Mouse (Mus musculus) liver, adult 2 months (tissue): Measurements from ENCODE around the gene Nfe2l3. TPM values are rescaled to one million over a fixed set of nuclear protein-coding genes. Genes with fewer than 3 reads are reported as not detected.
"Not testable (repeated sequence)": the region's sequence is repeated elsewhere in the genome, so short reads cannot be mapped to it uniquely, and the experiment has no call there.

Source experiments
- DNase-seq: peaks from one replicate; pipeline ENCODE4 v3.0.0-alpha.2; 2011; ENCODE audit warnings: low read depth, low spot score; ENCODE audit errors: extremely low read depth
- H3K27ac ChIP-seq: fragments of 200-500 bp; replicated peaks from 2 replicates; pipeline ENCODE4 v1.5.1; 2012; ENCODE audit warnings: low read depth, mild to moderate bottlenecking, control low read depth, inconsistent platforms, low read length; ENCODE audit not compliant: insufficient read depth
- H3K27me3 ChIP-seq: fragments of 200-500 bp; 2 replicates; pipeline ENCODE4 v1.6.1; 2012; ENCODE audit warnings: mild to moderate bottlenecking, moderate library complexity, low read length, inconsistent platforms; ENCODE audit not compliant: control insufficient read depth, insufficient read depth
- H3K36me3 ChIP-seq: fragments of 200-500 bp; 2 replicates; pipeline ENCODE4 v1.6.1; 2012; ENCODE audit warnings: low read length, inconsistent platforms; ENCODE audit not compliant: control insufficient read depth, insufficient read depth
- H3K4me1 ChIP-seq: fragments of 200-500 bp; 2 replicates; pipeline ENCODE4 v1.6.1; 2011; ENCODE audit warnings: low read length; ENCODE audit not compliant: control insufficient read depth, insufficient read depth
- H3K4me3 ChIP-seq: fragments of 200-500 bp; 2 replicates; pipeline ENCODE4 v1.5.1; 2011; ENCODE audit warnings: low read depth, mild to moderate bottlenecking, control low read depth, low read length, moderate library complexity; ENCODE audit not compliant: insufficient read depth
- H3K79me2 ChIP-seq: fragments of 200-500 bp; 2 replicates; pipeline ENCODE4 v1.6.1; 2012; ENCODE audit warnings: inconsistent platforms, mild to moderate bottlenecking, low read length, moderate library complexity; ENCODE audit not compliant: control insufficient read depth, insufficient read depth
- H3K9ac ChIP-seq: fragments of 200-500 bp; 2 replicates; pipeline ENCODE4 v1.6.1; 2012; ENCODE audit warnings: low read depth, mild to moderate bottlenecking, control low read depth, inconsistent platforms, low read length
- CTCF ChIP-seq: fragments of 200-500 bp; IDR thresholded peaks from 2 replicates; pipeline ENCODE4 v1.5.1; 2011; ENCODE audit warnings: low read depth, low read length, control low read depth
- POLR2A ChIP-seq: fragments of 200-500 bp; IDR thresholded peaks from 2 replicates; pipeline ENCODE4 v1.6.1; 2011; ENCODE audit warnings: low read length, control low read depth; ENCODE audit not compliant: insufficient read depth; ENCODE audit errors: extremely low read depth
- WGBS: fragments of 180-500 bp; shearing (Covaris S2); methylation state at CpG from one replicate; pipeline ENCODE4 v1.1.7; 2018; 5-methylcytosine and 5-hydroxymethylcytosine counted together
- polyA plus RNA-seq: library from polyadenylated mRNA; depleted of rRNA; stranded (reverse); fragments of >200 nt; gene quantifications from 2 replicates; pipeline ENCODE4 v1.2.3, GENCODE M21; 2012; rRNA removed
- total RNA-seq: library from RNA; depleted of rRNA; stranded (reverse); fragments of >200 nt; gene quantifications from 2 replicates; pipeline ENCODE4 v1.2.3, GENCODE M21; 2014; rRNA removed

Gene Nfe2l3
- total RNA-seq (0.18 and 0.81 TPM in 2 replicates), polyA plus RNA-seq (0.04 and 0.33 TPM in 2 replicates)

DNA sequence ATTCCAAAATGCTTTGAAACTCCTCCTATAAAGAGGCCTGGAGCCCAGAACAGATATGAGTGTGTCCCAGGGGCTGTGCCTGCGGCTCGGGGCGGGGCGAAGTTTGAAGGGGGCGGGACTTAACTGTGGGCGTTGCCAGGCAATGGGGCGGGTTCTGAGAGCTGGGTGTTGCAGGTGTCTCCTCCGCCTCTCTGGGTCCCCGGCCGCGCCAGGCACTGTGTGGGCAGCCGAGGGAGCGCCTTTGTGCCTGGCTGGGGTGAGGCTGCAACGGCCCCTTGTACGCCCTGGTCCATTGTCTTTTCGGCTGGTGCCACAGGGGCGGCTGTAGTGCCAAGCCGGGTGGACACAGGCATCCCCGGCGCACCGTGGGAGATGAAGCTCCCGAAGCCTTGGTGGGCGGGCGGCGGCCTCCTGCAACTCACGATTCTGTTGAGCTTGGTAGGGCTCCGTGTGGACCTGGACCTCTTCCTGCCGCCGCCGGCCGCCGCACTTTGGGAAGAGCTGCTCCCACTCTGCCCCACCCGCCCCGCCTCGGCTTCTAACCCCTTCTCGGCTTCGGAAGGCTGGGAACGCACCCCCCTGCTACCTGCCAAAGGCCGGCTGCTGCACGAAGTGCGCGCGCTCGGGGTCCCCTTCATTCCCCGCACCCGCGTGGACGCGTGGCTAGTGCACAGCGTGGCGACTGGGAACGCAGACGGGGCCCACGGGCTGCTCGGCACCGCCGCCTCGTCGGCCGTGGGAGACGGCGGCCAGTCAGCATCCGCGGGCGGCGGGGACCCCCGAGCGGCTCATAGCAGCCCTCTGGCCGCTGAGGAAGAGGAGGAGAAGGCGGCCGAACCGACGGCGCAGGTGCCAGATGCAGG is at the start of gene Nfe2l3:
Nfe2l3 (plus strand) TSS at position 136 of the 863 bp plus-strand sequence.
- 0 out of 2 replicates have a peak, but pooled peaks cover 2% of the 10 kb centered on the region for H3K4me1 ChIP-seq
- WGBS, result 1% methylated on average over 74 of the region's 74 CpGs
- peak; percentile 35 for DNase-seq
- TF ChIP-seq CTCF (no peak), POLR2A (no peak)
- no peak within 1 kb of the TSS for H3K27ac ChIP-seq
- no peaks in the 10 kb centered on the region for H3K79me2 ChIP-seq
- peaks cover 10% of the 10 kb centered on the region for H3K27me3 ChIP-seq
- peak within 1 kb of the TSS; percentile 43 for H3K9ac ChIP-seq
- peak within 1 kb of the TSS; percentile 55; the same call in 1 of the 2 replicates for H3K4me3 ChIP-seq
- H3K36me3 ChIP-seq, result no peaks in the 10 kb centered on the region

GRCm38 (mm10) chr6:51383769-51384755 is 48.4 kb upstream of the Nfe2l3 start:
- TF ChIP-seq POLR2A (no peak), CTCF (peak; percentile 79)
- Histone ChIP-seq H3K79me2 (no peaks in the 10 kb centered on the region), H3K4me1 (no peaks in the 10 kb centered on the region), H3K4me3 (no peak overlapping the region), H3K27ac (no peak overlapping the region), H3K27me3 (no peaks in the 10 kb centered on the region), H3K9ac (no peak overlapping the region), H3K36me3 (no peaks in the 10 kb centered on the region)
- peak; percentile 73 for DNase-seq
- 17% methylated on average over 26 of the region's 26 CpGs for WGBS

DNA sequence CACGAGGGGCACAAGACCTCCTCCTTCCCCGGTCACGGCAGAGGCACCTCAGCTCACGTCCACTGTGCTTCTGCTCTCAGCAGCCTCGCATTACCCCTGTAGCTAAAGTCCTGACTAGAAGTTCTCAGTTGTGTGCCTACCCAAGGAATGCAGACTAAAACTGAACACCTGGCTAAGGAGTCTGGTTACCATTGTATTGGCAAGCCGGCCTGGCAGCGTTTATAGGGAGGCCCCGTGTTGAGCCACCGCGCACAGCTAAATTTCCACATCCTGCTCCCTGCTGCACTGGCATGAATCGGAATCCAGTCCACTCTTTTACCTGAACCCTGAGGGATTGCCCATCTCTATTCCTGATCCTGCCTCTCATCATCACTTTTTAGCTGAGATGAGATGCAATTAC is 42.0 kb upstream of the Nfe2l3 start:
- H3K36me3 ChIP-seq, result no peaks in the 10 kb centered on the region
- WGBS, result 88% methylated on average over 11 of the region's 11 CpGs
- H3K4me1 ChIP-seq, result peaks cover 5% of the 10 kb centered on the region; the same call in 1 of the 2 replicates
- no peaks in the 10 kb centered on the region for H3K79me2 ChIP-seq
- H3K9ac ChIP-seq, result no peak overlapping the region
- DNase-seq, result no peak
- no peak overlapping the region for H3K4me3 ChIP-seq
- TF ChIP-seq POLR2A (no peak), CTCF (no peak)
- H3K27ac ChIP-seq, result no peak overlapping the region
- no peaks in the 10 kb centered on the region for H3K27me3 ChIP-seq

DNA sequence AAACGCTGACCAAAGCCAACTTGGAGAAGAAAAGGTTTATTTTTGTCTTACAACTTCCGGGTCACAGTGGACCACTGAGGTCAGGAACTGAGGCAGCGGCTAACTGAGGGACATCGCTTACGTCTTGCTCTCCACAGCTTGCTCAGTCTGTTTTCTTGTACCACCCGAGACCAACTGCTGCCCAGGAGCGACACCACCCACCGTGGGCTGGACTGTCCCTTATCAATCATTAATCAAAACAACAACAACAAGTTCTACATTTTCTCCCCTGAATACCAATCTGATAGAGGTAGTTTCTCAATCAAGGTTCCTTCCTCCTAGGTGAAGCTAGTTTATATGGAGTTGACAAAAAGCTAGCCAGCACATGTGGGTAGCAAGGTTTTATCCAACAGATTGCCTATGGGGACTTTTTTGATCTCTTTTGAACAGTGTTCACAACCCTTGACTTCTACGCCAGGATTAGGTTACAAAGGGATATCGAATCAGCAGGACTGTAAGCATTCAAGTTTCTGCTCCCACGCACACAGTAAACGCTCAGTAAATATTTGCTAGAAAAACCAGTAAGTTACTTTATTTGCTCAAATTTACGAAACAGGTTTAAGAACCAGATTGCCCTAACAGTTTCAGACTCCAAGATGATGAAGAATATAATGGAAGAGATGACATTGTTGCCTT is 40.5 kb upstream of the Nfe2l3 start:
- H3K36me3 ChIP-seq, result no peaks in the 10 kb centered on the region
- no peaks in the 10 kb centered on the region for H3K27me3 ChIP-seq
- TF ChIP-seq POLR2A (no peak), CTCF (no peak)
- H3K27ac ChIP-seq, result peak overlapping the region; percentile 30
- H3K4me3 ChIP-seq, result no peak overlapping the region
- WGBS, result 16% methylated on average over 13 of the region's 13 CpGs
- peaks cover 5% of the 10 kb centered on the region; the same call in 1 of the 2 replicates for H3K4me1 ChIP-seq
- DNase-seq, result peak; percentile 72
- H3K79me2 ChIP-seq, result no peaks in the 10 kb centered on the region
- no peak overlapping the region for H3K9ac ChIP-seq

DNA sequence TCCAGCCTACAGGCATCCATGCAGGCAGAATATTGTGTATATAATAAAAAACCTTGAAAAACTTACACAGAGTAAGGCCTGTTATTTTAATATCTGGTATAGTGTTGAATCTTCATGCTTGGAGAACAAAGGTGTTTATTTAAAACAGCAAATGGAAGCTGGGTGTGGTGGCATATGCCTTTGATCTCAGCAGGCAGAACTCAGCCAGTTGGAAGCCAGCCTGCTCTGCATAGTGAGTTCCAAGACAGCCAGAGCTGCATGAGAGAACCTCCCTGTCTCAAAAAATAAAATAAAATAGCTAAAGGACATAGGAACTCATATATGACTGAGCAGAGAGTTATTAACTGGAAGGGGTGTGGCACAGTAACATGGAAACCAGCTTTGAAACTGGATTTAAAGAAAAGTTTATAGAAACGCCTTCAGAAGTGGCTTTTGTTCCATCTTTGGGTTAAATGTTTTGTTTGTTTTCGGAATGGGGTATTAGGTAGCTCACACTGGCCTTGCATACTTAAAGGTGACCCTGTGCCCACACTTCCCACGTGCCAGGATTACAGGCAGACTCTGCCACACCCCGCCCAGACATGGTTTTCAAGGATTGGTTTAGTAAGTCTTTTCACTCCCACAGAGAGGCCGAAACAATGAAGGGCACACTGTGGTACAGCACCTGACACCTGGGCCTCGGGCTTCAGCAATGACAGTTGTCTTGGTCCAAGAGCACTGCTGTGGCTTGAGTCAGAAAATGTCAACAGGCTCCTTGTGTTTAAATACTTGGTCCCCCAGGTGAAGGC is 38.9 kb upstream of the Nfe2l3 start:
- no peak overlapping the region for H3K4me3 ChIP-seq
- no peak overlapping the region for H3K9ac ChIP-seq
- H3K27ac ChIP-seq, result no peak overlapping the region
- DNase-seq, result peak; percentile 14
- H3K4me1 ChIP-seq, result peaks cover 5% of the 10 kb centered on the region; the same call in 1 of the 2 replicates
- WGBS, result 84% methylated on average over 6 of the region's 6 CpGs
- no peaks in the 10 kb centered on the region for H3K79me2 ChIP-seq
- no peaks in the 10 kb centered on the region for H3K27me3 ChIP-seq
- no peak for TF ChIP-seq CTCF
- no peak for TF ChIP-seq POLR2A
- no peaks in the 10 kb centered on the region for H3K36me3 ChIP-seq

GRCm38 (mm10) chr6:51394367-51394766 is 38.1 kb upstream of the Nfe2l3 start:
- not testable (repeated sequence) for H3K36me3 ChIP-seq, DNase-seq, H3K79me2 ChIP-seq, H3K4me1 ChIP-seq, H3K27me3 ChIP-seq, H3K4me3 ChIP-seq, H3K9ac ChIP-seq, H3K27ac ChIP-seq
- 92% methylated on average over 8 of the region's 8 CpGs for WGBS

DNA sequence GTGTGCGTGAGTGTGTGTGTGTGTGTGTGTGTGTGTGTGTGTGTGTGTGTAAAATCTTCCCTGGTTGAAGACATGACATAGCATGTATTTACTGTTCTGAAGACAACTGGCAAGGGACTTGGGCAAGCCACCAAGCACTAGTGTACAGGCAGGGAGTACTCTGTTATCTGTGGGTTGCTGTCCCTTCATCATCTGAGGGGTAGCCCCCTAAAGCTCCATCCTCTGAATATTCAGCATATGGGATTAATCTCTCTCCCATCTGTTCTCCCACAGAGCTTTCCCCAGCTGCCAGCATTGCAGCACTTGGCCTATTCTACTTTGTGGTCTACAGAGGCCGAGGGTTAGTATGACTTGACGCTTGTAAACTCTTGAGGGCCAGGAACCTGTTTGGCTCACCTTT is 37.5 kb upstream of the Nfe2l3 start:
- H3K27ac ChIP-seq, DNase-seq, H3K36me3 ChIP-seq, H3K4me3 ChIP-seq, H3K4me1 ChIP-seq, H3K9ac ChIP-seq, H3K27me3 ChIP-seq, H3K79me2 ChIP-seq: not testable (repeated sequence)
- WGBS, result 83% methylated on average over 3 of the region's 3 CpGs
